Mouse (Mus musculus) naive thymus-derived CD4-positive, alpha-beta T cell, adult 2 months (primary cell): ENCODE measurements around the gene Aspg.

ENCODE experiments used
- DNase-seq: peaks from one replicate; pipeline ENCODE4 v3.0.0-alpha.2; 2011; ENCODE audit warnings: low read depth

Gene Aspg

DNA sequence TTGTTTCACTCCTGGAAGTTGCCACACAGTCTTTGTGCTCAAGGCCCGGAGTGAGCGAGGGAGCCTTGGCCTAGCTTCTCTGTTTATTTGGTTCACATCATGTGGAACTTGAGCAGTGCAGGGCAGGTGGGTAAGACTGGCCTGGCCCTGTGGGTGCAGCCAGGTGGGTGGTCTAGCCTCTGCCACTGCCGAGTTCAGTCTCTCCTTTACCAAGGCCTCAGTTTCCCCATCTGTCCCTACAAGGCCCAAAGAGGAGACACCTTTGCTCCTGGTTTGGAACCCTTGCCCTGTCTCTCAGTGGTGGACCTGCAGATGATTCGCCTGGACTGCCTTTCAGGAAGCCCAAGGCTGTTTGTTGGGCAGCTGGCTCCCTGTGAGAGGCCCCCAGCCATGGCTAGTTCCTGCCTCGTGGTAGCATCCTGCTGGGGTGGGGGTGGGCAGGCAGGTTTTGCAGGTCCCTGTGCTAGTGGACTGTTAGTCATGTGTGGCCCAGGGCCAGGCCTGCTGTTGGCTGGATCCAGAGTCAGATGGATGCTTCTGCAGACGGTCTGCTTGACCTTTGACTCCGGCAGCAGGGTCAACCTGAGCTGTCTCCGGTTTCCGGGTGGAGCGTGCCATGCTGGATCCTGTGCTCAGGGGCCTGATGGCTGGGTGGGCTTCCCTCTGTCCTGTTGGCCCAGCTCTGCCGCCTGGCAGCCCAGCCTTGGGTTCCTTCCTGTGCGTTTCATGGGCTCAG is 44.9 kb downstream of the Aspg start:
- no peak for DNase-seq

DNA sequence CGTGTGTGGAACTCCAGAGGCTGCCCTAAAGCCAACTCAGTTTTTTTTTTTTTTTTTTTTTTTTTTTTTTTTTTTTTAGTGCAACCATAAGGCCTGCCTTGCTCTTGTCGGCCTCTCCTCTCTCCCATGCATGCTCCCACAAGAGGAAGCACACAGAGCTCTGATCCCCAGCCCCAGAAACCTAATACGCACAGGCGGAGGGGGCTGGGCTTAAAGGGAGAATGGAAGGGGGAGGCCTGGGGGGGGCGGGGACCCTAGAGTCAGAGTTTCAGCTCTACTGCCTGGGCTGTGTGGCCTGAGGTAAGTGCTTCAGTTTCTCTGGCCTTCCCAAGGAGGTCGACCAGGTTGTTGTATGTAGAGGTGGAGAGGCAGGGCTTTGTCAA is 45.5 kb downstream of the Aspg start:
- no peak for DNase-seq

DNA sequence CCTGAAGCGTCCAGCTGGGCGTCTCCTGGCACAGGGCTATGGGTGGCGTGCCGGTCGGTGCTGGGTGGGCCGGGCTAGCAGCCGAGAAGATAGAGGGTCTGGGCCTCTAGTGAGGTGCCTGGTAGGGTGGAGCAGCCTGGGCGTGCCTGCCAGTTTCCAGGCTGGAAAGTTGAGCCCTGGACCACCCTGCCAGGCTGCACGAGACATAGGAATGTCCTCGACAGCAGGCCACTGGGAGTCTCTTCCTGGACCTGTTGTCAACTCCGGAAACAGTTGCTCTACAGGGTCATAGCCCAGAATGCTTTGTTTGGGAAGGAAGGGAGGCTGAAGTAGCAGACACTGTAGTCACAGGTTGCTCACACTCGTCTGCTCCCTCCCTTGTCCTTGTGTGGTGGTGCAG is 47.1 kb downstream of the Aspg start:
- no peak for DNase-seq

DNA sequence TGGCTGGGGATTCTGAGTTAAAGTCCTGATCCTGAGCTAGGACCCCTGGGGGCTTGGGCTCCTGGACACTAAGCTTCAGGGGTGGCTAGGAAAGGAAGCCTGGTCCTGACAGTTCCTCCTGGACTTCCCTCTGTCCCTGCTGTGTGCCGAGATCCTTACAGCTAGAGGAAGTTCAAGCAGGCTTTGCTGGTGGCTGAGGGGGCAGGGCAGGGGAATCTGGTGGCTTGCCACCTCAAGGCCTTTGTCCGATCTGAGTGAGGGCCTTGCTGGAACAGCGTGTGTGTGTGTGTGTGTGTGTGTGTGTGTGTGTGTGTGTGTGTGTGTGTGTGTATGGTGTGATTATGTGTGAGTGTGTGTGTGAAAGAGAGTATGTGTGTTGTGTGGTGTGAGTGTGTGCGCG is 48.0 kb downstream of the Aspg start:
- DNase-seq = no peak

DNA sequence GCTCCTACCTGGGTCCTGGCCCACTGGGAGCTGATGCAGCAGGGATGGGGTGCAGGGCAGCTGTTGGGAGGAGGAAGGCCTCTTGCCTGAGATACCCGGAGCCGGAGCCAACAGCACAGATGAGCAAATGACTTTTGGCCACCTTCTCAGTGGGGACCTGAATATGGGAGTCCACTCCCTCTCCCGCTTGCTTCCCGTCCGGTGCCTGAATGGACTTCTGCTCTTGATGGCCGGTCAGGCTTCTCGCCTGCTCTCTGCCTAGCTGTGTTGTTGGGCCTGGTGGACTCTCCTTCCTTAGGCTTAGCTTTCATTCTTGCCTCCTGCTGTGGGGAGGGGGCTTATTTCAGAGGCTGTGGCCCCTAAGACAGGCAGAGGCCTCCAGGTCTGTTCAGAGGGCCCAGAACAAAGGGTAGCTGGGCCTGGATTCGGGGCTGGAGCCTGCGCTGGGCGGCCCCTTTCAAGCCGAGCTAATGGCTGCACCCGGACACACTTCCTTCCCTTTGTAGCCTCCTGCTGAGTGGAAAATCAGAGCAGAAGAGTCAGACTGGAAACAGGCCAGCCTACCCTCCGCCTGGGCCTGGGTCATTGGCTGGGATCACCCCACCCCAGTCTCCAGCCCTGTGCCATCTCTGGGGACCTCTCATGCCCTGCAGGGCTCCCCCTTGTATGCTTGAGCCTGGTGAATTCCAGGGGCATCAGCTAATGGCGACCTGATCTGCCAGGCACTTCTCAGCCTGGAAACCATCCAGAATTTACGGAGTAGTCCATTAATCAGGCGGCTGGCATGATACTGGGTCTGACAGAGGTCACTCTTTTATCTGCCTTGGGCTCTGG is 49.0 kb downstream of the Aspg start:
- DNase-seq = no peak

DNA sequence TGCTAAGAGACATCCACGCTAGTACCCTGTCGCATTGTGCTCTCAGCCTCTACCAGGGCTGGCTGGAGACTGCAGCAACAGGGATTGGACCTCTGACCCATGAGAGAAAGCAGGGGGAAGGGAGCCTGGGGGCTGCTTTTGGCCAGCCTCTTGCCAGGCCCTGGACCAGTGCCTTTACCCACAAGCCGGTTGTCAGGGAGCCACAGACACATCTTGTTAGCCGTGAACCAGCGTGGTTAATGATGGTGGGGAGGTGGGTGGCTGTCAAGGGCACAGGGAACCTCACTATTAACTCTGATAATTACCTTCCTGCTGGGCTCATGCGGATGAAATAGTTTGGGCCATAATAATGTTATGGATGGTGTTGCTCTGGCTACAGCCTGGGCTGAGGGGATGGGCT is 50.3 kb downstream of the Aspg start:
- no peak for DNase-seq

DNA sequence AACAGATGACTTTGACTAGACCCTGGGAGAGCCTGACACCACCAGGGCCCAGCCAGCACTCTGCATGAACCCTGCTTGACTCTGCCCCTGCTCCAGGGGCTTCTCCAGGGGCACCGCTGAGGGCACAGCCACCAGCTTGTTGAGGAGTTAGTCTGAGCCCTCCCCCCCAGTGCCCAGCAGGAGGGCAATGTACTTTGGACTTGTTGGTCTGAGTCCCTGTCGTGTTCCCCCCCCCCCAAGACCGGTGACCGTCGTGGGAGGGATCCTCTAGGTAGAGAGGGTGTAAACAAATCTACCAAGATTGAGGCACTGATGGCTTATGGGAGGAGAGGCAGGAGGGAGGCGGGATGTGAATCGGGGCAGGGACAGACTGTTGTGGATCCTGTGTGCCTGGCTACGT is 51.8 kb downstream of the Aspg start:
- DNase-seq = no peak

DNA sequence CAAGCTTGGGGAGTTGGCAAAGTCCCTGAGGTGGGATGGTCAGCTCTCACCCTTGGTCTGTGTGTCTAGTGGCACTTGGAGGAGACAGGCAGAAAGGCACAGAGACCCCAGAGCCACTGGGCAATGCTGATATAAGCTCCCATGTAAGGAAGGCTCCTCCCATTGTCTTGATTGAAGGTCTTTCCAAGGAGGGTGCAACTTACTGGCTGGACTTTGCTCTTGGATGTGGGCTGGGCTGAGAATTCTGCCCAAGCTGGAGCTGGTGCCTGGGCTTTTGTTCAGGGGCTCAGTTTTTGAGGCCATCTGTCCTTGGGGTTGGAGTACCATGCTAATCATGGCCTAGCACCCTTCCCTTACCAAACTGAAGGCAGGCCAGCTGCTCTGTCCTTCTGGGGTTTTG is 52.3 kb downstream of the Aspg start:
- no peak for DNase-seq

DNA sequence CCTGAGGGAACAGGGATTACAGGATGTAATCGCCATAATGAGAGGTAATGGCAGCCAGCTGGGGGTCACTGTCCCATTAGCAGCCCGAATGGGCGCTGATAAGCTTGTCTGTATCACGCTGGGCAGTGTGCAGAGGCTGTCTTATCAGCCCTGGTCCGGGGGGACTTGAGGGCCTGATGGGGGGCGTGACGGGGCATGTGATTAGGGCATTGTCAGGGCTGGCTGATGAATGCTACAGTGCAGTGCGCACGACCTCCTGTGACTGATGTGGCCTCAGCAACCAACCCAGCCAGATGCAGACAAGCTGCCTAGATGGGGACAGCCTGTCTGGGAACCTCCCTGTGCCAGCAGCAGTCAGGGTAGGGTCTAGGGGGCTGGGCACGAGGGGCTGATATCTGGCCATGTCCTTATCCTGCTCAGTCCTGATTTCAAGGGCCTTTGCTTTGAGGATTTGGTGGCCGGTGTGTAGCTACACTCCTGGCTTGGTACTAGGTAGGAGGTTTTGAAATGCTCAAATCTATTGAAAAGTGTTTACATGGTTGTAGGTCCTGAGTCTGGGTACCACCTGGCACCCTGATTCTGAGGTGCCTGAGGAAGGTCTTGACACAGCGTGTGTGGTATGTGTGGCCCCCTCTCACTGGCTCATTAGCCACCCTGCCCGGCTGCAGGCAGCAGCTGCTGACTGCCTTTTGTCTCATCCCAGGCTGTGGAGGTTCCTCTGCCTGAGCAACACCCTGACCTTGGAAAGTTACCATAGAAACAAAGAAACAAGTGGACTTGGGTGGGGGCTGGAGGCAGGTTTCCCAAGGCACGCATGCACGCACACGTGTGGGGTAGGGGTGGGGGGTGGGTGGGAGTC is 57.7 kb downstream of the Aspg start:
- no peak for DNase-seq

DNA sequence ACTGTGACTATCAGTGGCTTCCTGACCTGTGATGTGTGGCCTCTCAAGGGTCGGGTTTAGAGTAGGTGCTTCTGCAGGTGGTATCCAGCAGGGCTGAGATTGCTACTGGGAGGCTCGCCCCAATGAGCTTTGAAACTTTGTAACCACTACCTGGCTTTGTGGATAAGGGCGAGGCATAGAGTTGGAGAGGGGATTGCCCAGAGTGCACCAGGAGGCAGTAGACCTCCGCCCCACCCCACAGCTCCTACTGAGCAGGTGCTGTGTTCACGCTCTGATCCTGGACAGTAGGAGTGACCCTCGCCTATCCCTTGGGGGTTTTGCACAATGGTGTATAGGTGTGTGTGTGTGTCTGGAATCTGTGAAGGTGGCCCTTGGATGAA is 58.4 kb downstream of the Aspg start:
- DNase-seq = no peak

DNA sequence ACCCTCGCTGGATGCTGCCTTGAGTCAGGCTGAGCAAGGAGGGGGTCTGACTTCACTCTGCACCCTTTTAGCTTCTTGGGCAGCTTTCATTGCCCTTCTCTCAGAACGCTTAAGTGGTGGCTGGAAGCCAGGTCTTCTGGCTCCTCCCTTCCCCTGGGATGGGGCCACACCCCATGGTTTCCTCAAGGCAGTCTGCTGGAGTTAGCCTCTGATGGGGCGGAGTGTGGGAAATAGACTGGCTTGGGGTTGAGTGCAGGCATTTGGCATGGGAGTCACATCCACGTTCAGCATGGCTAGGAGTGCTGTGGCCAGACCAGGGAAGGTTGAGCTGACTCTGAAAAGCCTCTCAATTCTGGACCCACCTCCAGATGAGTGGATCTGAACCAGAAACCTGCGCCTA is 62.8 kb downstream of the Aspg start:
- DNase-seq = no peak

DNA sequence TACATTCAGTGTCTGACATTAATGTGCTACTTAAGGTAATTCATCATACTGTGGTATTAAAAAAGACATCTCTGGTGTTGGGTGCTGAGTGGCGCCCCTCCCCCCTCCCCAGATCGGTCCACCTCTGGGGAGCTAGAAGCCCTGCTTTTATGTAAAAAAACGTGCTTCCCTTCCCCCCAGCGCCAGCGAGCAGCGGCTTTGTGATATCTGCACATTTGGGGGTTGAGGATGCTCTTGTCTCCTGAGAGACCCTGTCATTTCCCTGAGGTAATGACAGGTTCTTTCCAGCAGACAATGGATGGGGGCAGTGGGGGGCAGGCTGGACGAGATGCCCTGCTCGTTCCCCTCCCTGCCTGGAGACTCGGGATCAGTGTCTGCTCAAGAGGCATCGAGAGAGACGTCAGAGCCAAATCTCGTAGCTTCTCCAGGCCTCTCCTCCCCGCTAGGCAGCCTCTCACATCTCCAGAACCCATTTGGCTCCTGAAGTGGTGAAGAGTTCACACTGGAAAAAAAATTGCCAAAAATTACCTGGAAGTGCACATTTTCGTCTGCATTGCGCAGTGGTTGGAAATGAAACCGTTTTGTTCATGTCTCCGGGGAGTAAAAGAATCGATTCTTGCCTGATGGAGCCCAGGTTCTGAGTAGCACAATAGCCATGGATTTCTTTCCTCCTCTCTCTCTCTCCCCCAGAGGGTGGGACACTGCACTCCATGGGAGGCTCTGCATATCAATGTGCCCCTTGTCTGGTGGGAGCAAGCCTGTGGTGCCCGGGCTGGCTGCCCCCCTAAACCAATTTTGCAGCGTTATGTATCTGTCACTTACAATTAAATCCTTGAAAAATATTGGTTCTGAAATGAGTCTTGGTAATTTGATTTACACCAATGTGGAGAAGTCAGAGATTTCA is 64.4 kb downstream of the Aspg start:
- no peak for DNase-seq

DNA sequence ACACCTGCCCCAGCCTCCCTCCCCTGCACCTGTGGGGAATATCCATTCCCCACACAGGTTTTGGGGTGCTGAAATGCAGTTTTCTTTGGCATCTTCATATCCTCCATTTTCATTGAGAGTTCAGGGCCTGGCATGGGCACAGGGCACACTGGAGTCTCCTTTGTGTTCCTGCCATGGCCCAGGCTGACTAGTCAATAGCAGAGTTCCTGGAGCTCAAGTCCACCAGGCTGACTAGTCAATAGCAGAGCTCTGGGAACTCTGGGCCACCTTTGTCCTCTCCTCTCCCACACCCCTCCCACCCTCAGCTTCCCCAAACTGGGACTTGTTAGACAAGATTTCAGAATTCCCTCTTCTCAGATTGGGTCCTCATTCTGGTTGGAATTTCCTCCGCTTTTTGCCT is 65.2 kb downstream of the Aspg start:
- DNase-seq = no peak

DNA sequence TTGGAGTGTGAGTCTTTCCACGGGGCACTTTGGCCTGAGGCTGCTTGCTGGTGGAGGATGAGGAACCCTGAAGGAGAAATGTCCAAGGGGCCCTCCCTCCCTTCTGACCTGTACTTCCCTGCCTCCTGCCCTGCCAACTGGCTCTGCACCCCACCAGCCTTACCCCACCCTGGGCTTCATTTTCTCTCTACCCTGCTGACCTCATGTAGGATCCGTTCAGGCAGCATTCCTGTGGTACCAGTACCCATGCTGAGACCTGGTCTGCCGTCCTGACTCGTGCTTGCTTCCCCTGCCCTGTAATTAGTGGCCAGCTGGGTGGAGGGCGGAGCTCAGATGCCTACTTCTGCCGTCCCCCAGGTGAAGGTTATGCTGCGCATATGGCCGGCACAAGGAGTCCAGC is 65.7 kb downstream of the Aspg start:
- no peak for DNase-seq
